Mouse (Mus musculus): ENCODE data around the gene Zfp282. TPM values are rescaled to one million over a fixed set of nuclear protein-coding genes. Genes with fewer than 3 reads are reported as not detected.

Zfp282 gene
- polyA plus RNA-seq, 1 experiment from 2014 or later: 5.5 TPM

Other genes with a start within 250 kb of the Zfp282 start
- gene Pdia4, start 63.8 kb upstream of the Zfp282 start, polyA plus RNA-seq (2018): 86.7 to 134 TPM (median 112 TPM) in 3 replicates
- gene Zfp786, start 46.3 kb upstream of the Zfp282 start, polyA plus RNA-seq (2018): 0.09 to 0.28 TPM in 2 of 3 replicates, not detected in the other
- 3.7 to 4.5 TPM (median 4.4 TPM) in 3 replicates for gene Zfp398, start 41.5 kb upstream of the Zfp282 start, polyA plus RNA-seq (2018)
- 5.3 to 8.4 TPM (median 5.9 TPM) in 3 replicates for gene Zfp212, start 43.3 kb downstream of the Zfp282 start, polyA plus RNA-seq (2018)
- 1.4 to 2.5 TPM (median 2.1 TPM) in 3 replicates for gene Zfp956, start 76.2 kb downstream of the Zfp282 start, polyA plus RNA-seq (2018)
- 6.4 to 12.6 TPM (median 11.2 TPM) in 3 replicates for gene Zfp777, start 171.7 kb downstream of the Zfp282 start, polyA plus RNA-seq (2018)
- 13.9 to 16.3 TPM (median 14.0 TPM) in 3 replicates for gene Zfp746, start 209.4 kb downstream of the Zfp282 start, polyA plus RNA-seq (2018)